Mouse (Mus musculus) lung, postnatal 25 days (tissue): ENCODE data around the gene Mrpl24.

Experiments used
- DNase-seq: peaks from one replicate; pipeline ENCODE4 v3.0.0; 2022; ENCODE audit warnings: low spot score

The Mrpl24 gene

DNA sequence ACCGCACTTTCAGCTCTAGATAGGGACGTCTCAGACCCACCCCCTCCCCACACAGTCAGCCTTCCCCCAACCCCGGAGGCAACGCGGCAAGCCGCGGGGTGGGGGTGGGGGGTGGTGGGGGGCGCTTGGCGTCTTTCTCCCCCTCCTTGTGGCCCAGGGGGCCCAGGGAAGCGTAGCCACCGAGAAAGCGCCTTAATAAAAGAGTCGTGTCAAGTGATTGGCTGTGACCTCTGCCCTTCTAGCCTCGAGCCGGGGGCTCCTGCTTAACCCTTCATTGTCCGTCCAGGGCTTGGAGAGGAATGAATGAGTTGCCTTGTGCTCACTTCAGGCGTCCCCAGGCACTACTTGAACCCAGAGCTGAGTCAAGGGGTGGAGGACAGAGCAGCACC, 28.5 kb downstream of the Mrpl24 start:
- DNase-seq, result no peak

DNA sequence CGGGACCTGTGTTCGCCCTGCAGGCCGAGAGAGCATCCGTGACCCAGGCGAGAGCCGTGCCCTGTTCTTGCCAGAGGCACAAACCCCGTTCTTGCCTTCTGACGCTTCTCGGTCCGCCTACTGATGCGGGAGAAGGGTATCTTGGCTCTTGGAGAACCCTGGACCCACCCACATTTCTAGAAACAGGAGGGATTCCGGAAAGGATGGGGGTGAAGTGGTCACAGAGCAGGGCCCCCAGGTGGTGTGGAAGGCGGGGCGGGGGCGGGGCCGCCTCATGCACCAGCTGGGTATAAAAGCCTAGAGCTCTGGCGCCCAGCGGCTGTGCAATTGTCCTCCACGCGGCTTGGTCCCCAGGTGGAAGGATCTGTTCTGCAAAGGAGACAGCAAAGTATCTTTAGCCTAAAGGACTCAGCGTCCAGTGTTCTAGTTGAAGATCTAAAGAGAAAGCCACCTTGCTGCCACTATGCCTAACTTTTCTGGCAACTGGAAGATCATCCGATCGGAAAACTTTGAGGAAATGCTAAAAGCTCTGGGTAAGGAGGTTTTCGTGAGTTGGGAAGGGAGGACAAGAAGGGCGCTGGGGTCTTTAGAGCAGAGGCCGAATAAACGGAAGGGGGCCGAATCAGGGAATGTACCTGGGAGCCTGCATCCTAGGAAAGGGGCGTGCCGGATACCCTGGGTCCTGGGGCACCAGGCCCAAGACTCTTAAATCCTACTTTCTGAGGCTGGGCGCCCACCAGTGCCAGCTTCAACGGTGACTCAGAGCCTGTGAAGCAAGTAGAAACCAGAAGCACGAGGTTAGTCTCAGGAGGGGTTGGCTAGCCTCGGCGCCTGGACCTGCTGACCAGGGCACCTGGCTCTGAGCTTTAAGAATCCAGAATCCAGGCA, 29.3 kb downstream of the Mrpl24 start, which contains the start of gene Crabp2:
Gene Crabp2, plus strand, starts transcription at position 289 of the 888 bp plus-strand sequence.
- no peak for DNase-seq

DNA sequence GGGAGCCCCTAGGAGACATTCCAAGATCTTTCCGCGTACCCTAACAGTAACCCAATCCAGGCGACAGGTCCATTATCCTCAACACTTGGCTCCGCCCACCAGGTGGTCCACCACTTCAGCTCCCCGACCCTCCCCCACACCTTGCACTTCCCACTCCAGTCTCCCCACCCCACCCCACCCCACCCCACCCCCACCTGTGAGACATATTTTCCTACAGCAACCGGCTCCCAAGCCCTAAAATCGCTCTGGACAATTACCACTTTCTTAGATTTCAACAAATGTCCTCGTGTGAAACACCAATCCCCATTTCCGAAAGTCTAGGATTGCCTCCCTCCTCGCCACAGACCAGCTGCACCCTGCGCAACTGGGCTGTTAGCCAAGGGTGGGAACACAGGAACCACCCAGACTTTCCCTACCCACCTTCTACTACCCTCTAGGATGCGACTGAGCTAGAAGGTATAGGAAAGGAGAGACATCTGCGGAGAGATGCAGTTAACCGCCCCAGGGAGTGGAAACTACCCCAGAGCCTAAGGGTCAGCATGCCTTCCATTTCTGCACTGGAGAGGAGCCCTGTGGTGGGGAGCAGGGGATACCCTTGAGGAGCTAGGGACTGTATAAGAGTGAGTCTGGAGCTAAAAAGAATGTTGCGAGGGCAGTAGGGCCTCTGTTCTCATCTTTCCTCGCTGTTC, 30.1 kb downstream of the Mrpl24 start:
- no peak for DNase-seq

DNA sequence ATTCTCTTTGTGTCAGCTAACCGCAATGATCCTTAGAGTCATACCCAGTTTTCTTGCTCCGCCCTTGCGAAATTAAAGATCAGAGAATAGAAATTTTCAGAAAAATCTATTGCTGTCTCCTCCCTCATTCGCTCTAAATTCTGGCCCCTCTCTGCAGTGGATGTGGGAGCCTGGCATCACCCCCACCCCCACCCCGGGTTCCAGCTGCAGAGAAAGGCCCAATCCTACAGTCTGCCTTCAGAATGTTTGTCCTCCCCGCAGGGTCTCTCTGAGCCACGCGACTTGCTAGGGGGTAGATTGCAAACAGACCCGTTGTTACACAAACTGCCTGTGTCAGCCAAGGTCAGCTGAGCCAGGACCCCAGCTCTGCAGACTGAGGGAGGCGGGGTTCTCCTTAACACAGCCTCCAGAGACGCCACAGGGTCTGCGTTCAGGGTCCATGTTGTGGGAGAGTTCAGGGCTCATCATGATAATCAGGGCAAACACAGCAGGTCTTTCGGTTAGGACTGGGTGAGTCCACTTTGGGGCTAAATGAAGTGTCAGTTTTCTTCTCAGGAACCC, 30.7 kb downstream of the Mrpl24 start:
- DNase-seq, result no peak

DNA sequence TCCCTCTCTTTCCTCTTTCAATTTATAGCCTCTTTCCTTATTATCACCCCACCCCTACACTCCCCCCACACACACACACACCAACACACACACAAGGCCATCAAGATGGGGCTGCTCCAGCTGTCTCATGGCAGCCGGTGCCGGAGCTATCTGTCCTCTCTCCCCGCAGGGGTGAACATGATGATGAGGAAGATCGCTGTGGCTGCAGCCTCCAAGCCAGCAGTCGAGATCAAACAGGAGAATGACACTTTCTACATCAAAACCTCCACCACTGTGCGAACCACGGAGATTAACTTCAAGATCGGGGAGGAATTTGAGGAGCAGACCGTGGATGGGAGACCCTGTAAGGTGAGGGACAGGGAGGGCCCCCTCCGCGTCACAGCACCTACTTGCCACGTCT, 32.6 kb downstream of the Mrpl24 start:
- DNase-seq, result no peak

DNA sequence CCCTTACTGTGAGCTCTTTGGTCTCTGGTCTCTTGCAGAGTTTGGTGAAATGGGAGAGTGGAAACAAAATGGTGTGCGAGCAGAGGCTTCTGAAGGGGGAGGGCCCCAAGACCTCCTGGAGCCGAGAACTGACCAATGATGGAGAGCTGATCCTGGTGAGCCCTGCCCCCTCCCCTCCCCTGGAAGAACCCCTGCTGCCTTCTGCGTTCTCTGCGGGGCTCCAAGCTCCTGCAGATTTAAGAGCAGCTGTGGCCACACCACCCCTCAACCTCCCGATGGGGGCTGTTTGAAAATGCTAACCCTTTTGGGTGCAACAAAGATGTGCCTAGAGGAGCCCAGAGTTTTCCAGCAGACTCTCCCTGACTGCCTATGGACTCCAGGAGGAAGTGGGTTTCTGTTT, 33.1 kb downstream of the Mrpl24 start:
- DNase-seq, result no peak

DNA sequence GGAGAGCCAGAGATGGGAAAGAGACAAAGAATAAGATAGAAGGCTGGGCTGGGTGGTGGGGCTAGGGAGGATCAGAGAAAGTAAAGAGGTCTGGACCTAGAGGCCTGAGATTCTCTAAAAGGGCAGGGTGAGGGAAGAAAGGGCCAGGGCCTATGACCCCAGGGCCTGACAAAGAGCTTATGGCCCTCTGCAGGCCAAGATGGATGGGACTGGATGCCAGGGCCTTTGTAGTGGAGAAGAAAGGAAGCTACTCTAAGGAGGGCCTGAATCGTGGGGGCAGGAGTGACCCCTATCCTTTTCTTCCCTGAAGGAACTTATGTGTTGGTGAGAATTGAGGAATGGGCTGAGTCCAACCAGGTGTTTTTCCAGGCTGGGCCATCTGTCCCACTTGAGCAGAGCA, 38.8 kb downstream of the Mrpl24 start:
- DNase-seq, result no peak

DNA sequence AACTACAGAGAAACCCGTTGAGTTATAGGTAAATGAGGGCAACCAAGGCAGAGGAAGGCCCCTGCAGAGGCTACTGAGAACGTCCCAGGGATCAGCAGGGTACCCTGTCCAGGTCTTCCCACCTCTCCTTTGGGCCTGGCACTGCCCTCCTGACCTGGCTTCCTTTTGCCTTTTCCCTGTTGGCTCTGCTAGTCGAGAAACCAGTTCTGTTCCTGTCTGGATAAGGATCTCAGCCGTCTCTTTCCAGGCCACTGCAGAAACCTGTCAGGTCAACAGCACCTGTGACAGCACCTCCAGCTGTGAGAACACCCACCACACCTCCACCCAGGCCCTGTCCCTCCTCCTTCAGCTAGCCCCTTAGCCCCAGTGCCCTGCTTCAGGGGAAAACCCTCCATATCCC, 39.2 kb downstream of the Mrpl24 start:
- DNase-seq, result no peak

DNA sequence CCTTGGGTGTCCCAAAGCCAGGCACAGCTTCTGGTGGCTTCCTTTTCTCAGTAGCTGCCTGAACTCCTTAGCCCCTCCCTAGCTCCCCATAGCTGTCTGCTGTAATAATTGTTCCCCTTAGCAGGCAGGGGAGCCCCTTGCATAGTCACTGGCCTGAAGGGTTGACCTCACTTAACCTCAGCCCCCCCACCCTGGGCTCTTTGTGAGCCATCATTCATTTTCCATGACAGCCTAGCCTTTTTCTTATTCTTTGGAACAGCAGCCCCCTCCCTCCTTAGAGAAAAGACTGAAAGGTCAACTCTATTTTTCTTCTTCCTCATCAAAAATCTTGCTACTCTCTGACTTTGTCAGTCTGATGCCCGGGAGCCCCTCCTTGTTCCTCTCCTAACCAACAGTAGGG, 39.7 kb downstream of the Mrpl24 start:
- no peak for DNase-seq

DNA sequence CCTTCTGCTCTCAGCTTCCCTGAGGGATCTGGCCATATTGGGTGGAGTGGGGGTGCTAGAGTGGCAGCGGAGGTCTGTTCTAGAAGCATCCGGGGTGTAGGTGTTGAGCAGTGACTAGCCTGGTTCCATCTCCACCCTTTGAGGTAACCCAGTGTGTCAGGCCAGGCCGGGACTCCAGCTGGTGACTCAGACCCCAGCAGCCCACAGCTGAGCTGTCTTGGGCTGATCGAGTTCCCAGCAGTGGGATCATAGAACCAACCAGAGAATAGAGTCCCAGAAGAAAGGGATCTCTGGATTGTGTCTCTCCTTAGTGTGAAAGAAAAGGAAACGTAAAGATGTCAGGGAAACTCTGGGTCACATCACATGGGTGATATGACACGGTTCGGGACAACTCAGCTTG, 40.1 kb downstream of the Mrpl24 start:
- no peak for DNase-seq

DNA sequence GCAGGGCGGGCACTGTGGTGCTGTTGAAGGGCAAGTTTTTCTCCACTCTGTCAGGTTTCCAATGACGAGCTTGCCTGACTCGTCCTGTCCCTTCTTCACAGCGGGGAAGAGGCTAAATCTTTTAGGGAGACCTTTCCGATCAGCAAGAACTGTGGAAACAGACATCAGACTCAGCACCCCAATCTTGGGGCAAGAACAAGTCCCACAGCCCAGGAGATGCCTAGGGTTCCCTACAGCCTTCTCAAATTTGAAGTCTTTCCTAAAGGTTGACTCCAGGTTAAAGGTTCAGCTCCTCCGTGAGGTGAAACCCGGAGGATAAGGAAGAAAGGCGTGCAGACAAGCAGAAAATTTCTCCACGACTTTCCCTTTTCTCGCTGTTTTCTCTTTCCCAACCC, 40.9 kb downstream of the Mrpl24 start:
- DNase-seq, result no peak

DNA sequence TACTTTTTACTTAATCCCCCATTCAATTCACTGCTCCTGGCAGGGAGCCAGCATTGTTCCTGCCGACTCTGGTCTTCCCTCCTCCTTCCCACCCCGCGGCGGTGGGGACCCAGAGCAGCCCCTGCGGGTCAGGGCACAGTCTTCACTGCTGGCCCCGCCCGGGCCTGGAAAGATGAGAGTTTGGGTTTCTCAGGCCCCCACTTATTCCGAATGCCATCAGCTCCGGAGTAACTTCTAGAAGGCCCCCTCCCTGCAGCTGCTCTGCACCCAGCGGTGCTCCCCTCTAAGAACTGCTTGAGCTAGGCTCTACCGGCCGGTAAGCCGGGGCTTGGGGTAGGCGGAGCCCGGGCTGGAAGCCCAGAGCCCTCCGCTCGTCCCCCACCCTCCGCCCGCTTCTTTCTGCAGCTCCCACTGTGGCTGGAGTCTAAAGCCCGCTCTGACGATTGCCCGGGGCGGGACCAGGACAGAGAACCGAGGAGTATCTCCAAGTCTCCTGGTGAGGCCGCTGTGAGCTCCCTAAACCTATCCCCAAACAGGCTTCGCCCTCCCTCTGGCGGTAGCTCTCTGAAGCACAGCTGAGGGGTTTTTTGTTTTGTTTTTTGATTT, 41.4 kb downstream of the Mrpl24 start:
- DNase-seq, result peak; percentile 90

DNA sequence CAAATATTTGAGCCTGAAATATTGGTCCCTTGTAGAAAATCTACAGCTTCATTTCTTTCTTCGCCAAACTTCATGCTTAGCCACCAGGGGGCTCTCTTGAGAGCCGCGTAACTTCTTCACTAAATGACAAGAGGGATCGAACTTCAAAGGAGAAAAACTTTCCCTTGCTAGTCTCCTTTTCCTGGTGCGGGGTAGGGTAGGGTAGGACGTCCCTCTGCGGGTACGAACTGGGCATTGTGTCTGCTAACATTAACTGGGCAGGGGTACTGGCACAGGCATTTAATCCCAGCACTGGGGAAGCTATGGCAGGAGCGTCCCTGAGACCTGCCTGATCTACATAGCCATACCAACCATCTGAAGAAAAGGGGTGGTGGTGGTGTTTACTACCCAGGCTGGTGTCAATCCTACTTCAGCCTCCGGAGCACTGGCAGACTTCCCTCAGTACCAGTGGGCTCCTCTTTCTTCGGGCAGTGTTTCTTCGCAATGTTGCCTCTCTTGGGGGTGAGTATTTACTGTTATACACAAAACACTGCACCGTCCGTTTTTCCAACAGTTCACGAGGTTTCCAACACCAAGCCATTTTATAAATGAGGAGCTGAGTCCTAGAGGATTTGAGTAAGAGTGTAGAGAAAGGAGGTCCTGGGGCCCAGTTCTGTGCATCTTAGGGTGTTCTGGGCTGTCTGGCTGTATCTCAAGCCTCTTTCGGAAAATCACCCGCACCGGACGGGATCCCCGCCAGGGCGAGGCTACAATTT, 51.1 kb downstream of the Mrpl24 start:
- peak; percentile 67 for DNase-seq

DNA sequence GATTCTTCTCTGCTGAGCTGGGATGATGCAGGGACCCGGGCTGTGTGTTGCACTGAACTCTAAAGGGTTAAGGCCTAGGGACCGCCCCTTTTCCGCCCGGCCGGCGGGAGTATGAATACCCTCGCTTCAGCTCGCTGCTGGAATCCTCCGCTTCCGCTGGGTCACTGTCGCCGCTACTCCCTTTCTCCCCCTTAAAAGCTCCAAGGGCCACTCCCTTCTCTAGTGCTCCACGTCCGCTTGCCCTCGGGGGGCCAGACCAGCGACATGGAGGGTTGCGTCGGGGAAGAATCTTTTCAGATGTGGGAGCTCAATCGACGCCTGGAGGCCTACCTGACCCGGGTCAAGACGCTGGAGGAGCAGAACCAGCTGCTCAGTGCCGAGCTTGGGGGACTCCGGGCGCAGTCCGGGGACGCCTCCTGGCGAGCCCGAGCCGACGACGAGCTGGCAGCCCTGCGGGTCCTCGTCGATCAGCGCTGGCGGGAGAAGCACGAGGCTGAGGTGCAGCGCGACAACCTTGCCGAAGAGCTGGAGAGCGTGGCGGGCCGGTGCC, 51.7 kb downstream of the Mrpl24 start, which contains the start of gene Nes:
Gene Nes, plus strand, starts transcription at position 140 of the 550 bp plus-strand sequence.
- peak; percentile 75 for DNase-seq

DNA sequence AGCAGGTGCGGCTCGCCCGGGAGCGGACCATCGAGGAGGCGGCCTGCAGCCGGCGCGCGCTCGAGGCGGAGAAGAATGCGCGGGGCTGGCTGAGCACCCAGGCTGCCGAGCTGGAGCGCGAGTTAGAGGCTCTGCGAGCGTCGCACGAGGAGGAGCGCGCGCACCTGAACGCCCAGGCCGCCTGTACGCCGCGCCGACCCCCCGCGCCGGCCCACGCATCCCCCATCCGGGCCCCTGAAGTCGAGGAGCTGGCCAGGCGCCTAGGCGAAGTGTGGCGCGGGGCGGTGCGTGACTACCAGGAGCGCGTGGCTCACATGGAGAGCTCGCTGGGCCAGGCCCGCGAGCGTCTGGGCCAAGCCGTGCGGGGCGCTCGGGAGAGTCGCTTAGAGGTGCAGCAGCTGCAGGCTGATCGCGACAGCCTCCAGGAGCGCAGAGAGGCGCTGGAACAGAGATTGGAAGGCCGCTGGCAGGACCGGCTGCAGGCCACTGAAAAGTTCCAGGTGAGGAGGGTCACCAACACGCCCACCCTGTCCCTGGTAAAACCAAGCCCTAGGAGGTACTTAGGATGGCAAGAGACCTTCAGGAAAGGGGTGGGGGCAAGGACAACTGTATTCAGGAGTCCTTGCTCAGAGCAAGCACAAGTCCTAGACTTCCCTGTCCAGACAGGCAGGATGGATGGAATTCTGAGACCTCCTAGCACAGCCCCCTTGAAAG, 52.3 kb downstream of the Mrpl24 start:
- no peak for DNase-seq

DNA sequence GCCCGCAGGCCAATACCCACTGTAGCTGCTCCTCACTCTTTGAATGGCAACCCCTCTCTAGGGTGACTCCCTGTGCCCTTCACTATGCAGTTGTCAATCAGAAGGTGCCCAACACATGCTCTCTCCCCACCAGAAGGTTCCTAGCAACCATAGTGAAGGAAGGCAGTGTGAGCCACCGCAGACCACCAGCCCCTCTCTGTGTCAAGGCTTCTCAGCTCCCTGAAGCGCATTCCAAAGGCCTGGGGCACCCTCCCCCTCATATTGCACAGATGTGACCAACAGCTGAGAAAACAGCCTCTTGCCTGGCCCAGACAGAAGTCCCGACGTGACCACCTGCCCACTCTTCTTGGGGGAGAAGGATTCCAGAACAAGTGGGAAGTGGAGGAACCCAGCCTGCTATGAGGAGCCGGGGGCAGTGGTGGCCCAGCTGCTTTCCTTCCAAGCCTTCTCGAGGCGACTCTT, 52.9 kb downstream of the Mrpl24 start:
- DNase-seq, result no peak

DNA sequence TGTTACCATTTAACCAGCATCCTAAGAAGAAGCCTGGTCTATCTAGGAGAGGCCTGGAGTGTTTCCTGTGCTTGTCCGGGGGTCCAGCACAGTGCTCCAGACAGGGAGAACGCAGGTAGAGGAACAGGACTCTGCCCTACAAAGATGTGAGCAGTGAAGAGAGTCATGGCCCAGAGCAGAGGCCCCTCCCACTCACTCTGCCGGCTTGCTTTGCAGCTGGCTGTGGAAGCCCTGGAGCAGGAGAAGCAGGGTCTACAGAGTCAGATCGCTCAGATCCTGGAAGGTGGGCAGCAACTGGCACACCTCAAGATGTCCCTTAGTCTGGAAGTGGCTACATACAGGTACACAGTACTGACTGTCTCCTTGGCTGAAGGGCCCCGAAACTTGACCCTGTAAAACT, 53.5 kb downstream of the Mrpl24 start:
- DNase-seq, result no peak
